Mouse (Mus musculus) forebrain, embryonic 14.5 days (tissue): Measurements from ENCODE around the gene Synj2. TPM values are rescaled to one million over a fixed set of nuclear protein-coding genes. Genes with fewer than 3 reads are reported as not detected.

ENCODE experiments used
- ATAC-seq: fragments of 200-750 bp; cut with Nextera tagmentation; 2 replicates; pipeline ENCODE4 v1.8.0; 2017; ENCODE audit warnings: mild to moderate bottlenecking, moderate library complexity
- DNase-seq: peaks from one replicate; pipeline ENCODE4 v3.0.0-alpha.2; 2015; ENCODE audit warnings: low spot score
- H3K27ac ChIP-seq: fragments of 300-500 bp; sonication (generic); 2 replicates; pipeline ENCODE4 v1.5.1; 2014; ENCODE audit warnings: low read depth, mild to moderate bottlenecking, control low read depth, low read length, moderate library complexity
- H3K27me3 ChIP-seq: fragments of 300-500 bp; sonication (generic); replicated peaks from 2 replicates; pipeline ENCODE4 v1.6.1; 2014; ENCODE audit warnings: low read length, control low read depth, mixed read lengths; ENCODE audit not compliant: control insufficient read depth, insufficient read depth
- H3K36me3 ChIP-seq: fragments of 300-500 bp; sonication (generic); 2 replicates; pipeline ENCODE4 v1.6.1; 2014; ENCODE audit warnings: low read length, control low read depth; ENCODE audit not compliant: control insufficient read depth, insufficient read depth
- H3K4me1 ChIP-seq: fragments of 300-500 bp; sonication (generic); 2 replicates; pipeline ENCODE4 v1.6.1; 2014; ENCODE audit warnings: antibody characterized with exemption, low read length, control low read depth; ENCODE audit not compliant: control insufficient read depth, insufficient read depth
- H3K4me2 ChIP-seq: fragments of 300-500 bp; sonication (generic); 2 replicates; pipeline ENCODE4 v1.6.1; 2014; ENCODE audit warnings: mild to moderate bottlenecking, control low read depth, low read length
- H3K4me3 ChIP-seq: fragments of 300-500 bp; sonication (generic); 2 replicates; pipeline ENCODE4 v1.5.1; 2014; ENCODE audit warnings: low read depth, low read length, control low read depth
- H3K9ac ChIP-seq: fragments of 300-500 bp; sonication (generic); 2 replicates; pipeline ENCODE4 v1.6.1; 2014; ENCODE audit warnings: mild to moderate bottlenecking, low read length, control low read depth, moderate library complexity
- H3K9me3 ChIP-seq: fragments of 300-500 bp; sonication (generic); replicated peaks from 2 replicates; pipeline ENCODE4 v1.6.1; 2016; ENCODE audit warnings: low read length, control low read depth, mixed read lengths; ENCODE audit not compliant: control insufficient read depth
- WGBS: fragments of 180-500 bp; shearing (Covaris S2); extraction: QIAGEN DNeasy Blood & Tissue Kit; methylation state at CpG from one replicate; pipeline ENCODE4 v1.1.7; 2014; 5-methylcytosine and 5-hydroxymethylcytosine counted together
- polyA plus RNA-seq: library from polyadenylated mRNA; unstranded; fragments of >200 nt; fragmentation: Nextera tagmentation; extraction: Ambion mirVana; gene quantifications from 2 replicates; pipeline ENCODE4 v1.2.1, GENCODE M21; 2014

Synj2 gene
- polyA plus RNA-seq, 1 experiment from 2014 or later: 0.90 TPM

GRCm38 (mm10) chr17:6036872-6037271 is 95.8 kb downstream of the Synj2 start:
- H3K4me3 ChIP-seq: no peak overlapping the region
- no peak for DNase-seq
- no peak for ATAC-seq
- no peaks in the 10 kb centered on the region for H3K27me3 ChIP-seq
- WGBS: 91% methylated on average over 11 of the region's 11 CpGs
- H3K9me3 ChIP-seq: no peaks in the 10 kb centered on the region
- H3K4me2 ChIP-seq: no peak overlapping the region
- no peaks in the 10 kb centered on the region for H3K4me1 ChIP-seq
- H3K36me3 ChIP-seq: peaks cover under 1% of the 10 kb centered on the region; the same call in 1 of the 2 replicates
- no peak overlapping the region for H3K27ac ChIP-seq
- H3K9ac ChIP-seq: no peak overlapping the region

- no peak overlapping the region for H3K4me2 ChIP-seq
- no peak for ATAC-seq
Measured at GRCm38 (mm10) chr17:6037507-6037906, 96.4 kb downstream of the Synj2 start.

GRCm38 (mm10) chr17:6052801-6053200 is 111.7 kb downstream of the Synj2 start:
- Histone ChIP-seq H3K4me1 (no peaks in the 10 kb centered on the region), H3K4me3 (no peak overlapping the region), H3K4me2 (no peak overlapping the region), H3K9me3 (no peaks in the 10 kb centered on the region), H3K27me3 (no peaks in the 10 kb centered on the region), H3K9ac (no peak overlapping the region), H3K36me3 (peaks cover 31% of the 10 kb centered on the region), H3K27ac (no peak overlapping the region)
- DNase-seq: no peak
- ATAC-seq: no peak
- 54% methylated on average over 4 of the region's 4 CpGs for WGBS

More at GRCm38 (mm10) chr17:6037507-6037906, 96.4 kb downstream of the Synj2 start:
- H3K27ac ChIP-seq: no peak overlapping the region
- H3K4me3 ChIP-seq: no peak overlapping the region
- H3K4me1 ChIP-seq: no peaks in the 10 kb centered on the region
- WGBS: 87% methylated on average over 10 of the region's 10 CpGs
- H3K27me3 ChIP-seq: no peaks in the 10 kb centered on the region
- H3K9me3 ChIP-seq: no peaks in the 10 kb centered on the region
- peaks cover 7% of the 10 kb centered on the region for H3K36me3 ChIP-seq
- no peak overlapping the region for H3K9ac ChIP-seq
- no peak for DNase-seq

GRCm38 (mm10) chr17:6054934-6055355 is 113.9 kb downstream of the Synj2 start:
- ATAC-seq (no peak), DNase-seq (peak; percentile 73)
- Histone ChIP-seq H3K36me3 (peaks cover 23% of the 10 kb centered on the region), H3K4me2 (no peak overlapping the region), H3K4me3 (no peak overlapping the region), H3K4me1 (no peaks in the 10 kb centered on the region), H3K27me3 (no peaks in the 10 kb centered on the region), H3K9ac (no peak overlapping the region), H3K27ac (no peak overlapping the region), H3K9me3 (no peaks in the 10 kb centered on the region)
- WGBS: 22% methylated on average over 5 of the region's 5 CpGs

- ATAC-seq (no peak), DNase-seq (no peak)
- WGBS: 89% methylated on average over 8 of the region's 8 CpGs
- H3K9me3 ChIP-seq: no peaks in the 10 kb centered on the region
- H3K27me3 ChIP-seq: no peaks in the 10 kb centered on the region
- no peak overlapping the region for H3K4me3 ChIP-seq
- no peak overlapping the region for H3K27ac ChIP-seq
- H3K36me3 ChIP-seq: peaks cover 54% of the 10 kb centered on the region
- no peaks in the 10 kb centered on the region for H3K4me1 ChIP-seq
- H3K9ac ChIP-seq: no peak overlapping the region
- H3K4me2 ChIP-seq: no peak overlapping the region
Measured at GRCm38 (mm10) chr17:6062793-6063192, 121.7 kb downstream of the Synj2 start.

- Histone ChIP-seq H3K36me3 (peaks cover 54% of the 10 kb centered on the region), H3K4me1 (no peaks in the 10 kb centered on the region), H3K9ac (no peak overlapping the region), H3K9me3 (no peaks in the 10 kb centered on the region), H3K27ac (no peak overlapping the region), H3K4me3 (no peak overlapping the region), H3K27me3 (no peaks in the 10 kb centered on the region), H3K4me2 (no peak overlapping the region)
- WGBS: 92% methylated on average over 5 of the region's 5 CpGs
- no peak for ATAC-seq
- DNase-seq: no peak
Measured at GRCm38 (mm10) chr17:6063532-6063931, 122.5 kb downstream of the Synj2 start.

- no peaks in the 10 kb centered on the region for H3K9me3 ChIP-seq
- H3K4me2 ChIP-seq: no peak overlapping the region
- H3K36me3 ChIP-seq: peaks cover 60% of the 10 kb centered on the region
- H3K4me1 ChIP-seq: no peaks in the 10 kb centered on the region
- DNase-seq (no peak), ATAC-seq (no peak)
- H3K27ac ChIP-seq: no peak overlapping the region
- no peak overlapping the region for H3K4me3 ChIP-seq
- 86% methylated on average over 2 of the region's 2 CpGs for WGBS
- H3K9ac ChIP-seq: no peak overlapping the region
- H3K27me3 ChIP-seq: no peaks in the 10 kb centered on the region
Measured at GRCm38 (mm10) chr17:6066021-6066420, 124.9 kb downstream of the Synj2 start.

GRCm38 (mm10) chr17:6067613-6068012 is 126.5 kb downstream of the Synj2 start:
- Histone ChIP-seq H3K4me2 (no peak overlapping the region), H3K27me3 (no peaks in the 10 kb centered on the region), H3K36me3 (peaks cover 71% of the 10 kb centered on the region), H3K27ac (no peak overlapping the region), H3K9me3 (no peaks in the 10 kb centered on the region), H3K9ac (no peak overlapping the region), H3K4me1 (no peaks in the 10 kb centered on the region), H3K4me3 (no peak overlapping the region)
- WGBS: 95% methylated on average over 7 of the region's 7 CpGs
- ATAC-seq (no peak), DNase-seq (no peak)

- WGBS: 94% methylated on average over 6 of the region's 6 CpGs
- Histone ChIP-seq H3K36me3 (peaks cover 63% of the 10 kb centered on the region), H3K4me3 (no peak overlapping the region), H3K9ac (no peak overlapping the region), H3K27ac (no peak overlapping the region), H3K27me3 (no peaks in the 10 kb centered on the region), H3K4me1 (no peaks in the 10 kb centered on the region), H3K4me2 (no peak overlapping the region), H3K9me3 (no peaks in the 10 kb centered on the region)
- ATAC-seq: no peak
- no peak for DNase-seq
Measured at GRCm38 (mm10) chr17:6069866-6070265, 128.8 kb downstream of the Synj2 start.
